Mouse (Mus musculus) embryonic facial prominence, embryonic 11.5 days (tissue): ENCODE results near the gene Kcns1. TPM values are rescaled to one million over a fixed set of nuclear protein-coding genes. Genes with fewer than 3 reads are reported as not detected.

Experiments
- ATAC-seq: fragments of 200-750 bp; cut with Nextera tagmentation; replicated peaks from 2 replicates; pipeline ENCODE4 v1.8.0; 2017; ENCODE audit warnings: low read depth; ENCODE audit not compliant: insufficient number of reproducible peaks, low FRiP score, low TSS enrichment
- DNase-seq: peaks from one replicate; pipeline ENCODE4 v3.0.0-alpha.2; 2015; ENCODE audit warnings: low spot score
- H3K27ac ChIP-seq: fragments of 300-500 bp; sonication (generic); replicated peaks from 2 replicates; pipeline ENCODE4 v1.5.1; 2014; ENCODE audit warnings: mild to moderate bottlenecking, low read depth, low read length, control low read depth
- H3K27me3 ChIP-seq: fragments of 300-500 bp; sonication (generic); 2 replicates; pipeline ENCODE4 v1.6.1; 2014; ENCODE audit warnings: mild to moderate bottlenecking, low read length, moderate library complexity, mixed read lengths; ENCODE audit not compliant: control insufficient read depth, insufficient read depth
- H3K36me3 ChIP-seq: fragments of 300-500 bp; sonication (generic); replicated peaks from 2 replicates; pipeline ENCODE4 v1.6.1; 2014; ENCODE audit warnings: low read depth, mild to moderate bottlenecking, low read length, moderate library complexity, mixed read lengths; ENCODE audit not compliant: control insufficient read depth, insufficient read depth
- H3K4me1 ChIP-seq: fragments of 300-500 bp; sonication (generic); 2 replicates; pipeline ENCODE4 v1.6.1; 2014; ENCODE audit warnings: low read length, mixed read lengths; ENCODE audit not compliant: control insufficient read depth, insufficient read depth
- H3K4me2 ChIP-seq: fragments of 300-500 bp; sonication (generic); 2 replicates; pipeline ENCODE4 v1.6.1; 2014; ENCODE audit warnings: low read depth, mild to moderate bottlenecking, control low read depth, low read length, moderate library complexity
- H3K4me3 ChIP-seq: fragments of 300-500 bp; sonication (generic); 2 replicates; pipeline ENCODE4 v1.5.1; 2014; ENCODE audit warnings: low read depth, low read length, control low read depth
- H3K9ac ChIP-seq: fragments of 300-500 bp; sonication (generic); replicated peaks from 2 replicates; pipeline ENCODE4 v1.6.1; 2014; ENCODE audit warnings: mild to moderate bottlenecking, control low read depth, low read length
- H3K9me3 ChIP-seq: fragments of 300-500 bp; sonication (generic); replicated peaks from 2 replicates; pipeline ENCODE4 v1.6.1; 2016; ENCODE audit warnings: mild to moderate bottlenecking, low read length, inconsistent platforms, mixed read lengths; ENCODE audit not compliant: control insufficient read depth
- WGBS: fragments of 180-500 bp; shearing (Covaris S2); extraction: QIAGEN DNeasy Blood & Tissue Kit; methylation state at CpG from one replicate; pipeline ENCODE4 v1.1.7; 2014; 5-methylcytosine and 5-hydroxymethylcytosine counted together
- polyA plus RNA-seq: library from polyadenylated mRNA; unstranded; fragments of >200 nt; fragmentation: Nextera tagmentation; extraction: Ambion mirVana; gene quantifications from 2 replicates; pipeline ENCODE4 v1.2.1, GENCODE M21; 2014

Kcns1 gene
- polyA plus RNA-seq, 1 experiment from 2014 or later: 0.07 TPM

GRCm38 (mm10) chr2:164131586-164131985 is 39.3 kb downstream of the Kcns1 start:
- ATAC-seq: no peak
- H3K4me1 ChIP-seq: no peaks in the 10 kb centered on the region
- 82% methylated on average over 1 of the region's 1 CpGs for whole genome bisulfite sequencing

GRCm38 (mm10) chr2:164128576-164129411 is 42.1 kb downstream of the Kcns1 start:
- H3K9me3 ChIP-seq: no peaks in the 10 kb centered on the region
- H3K27ac ChIP-seq: no peak overlapping the region
- H3K9ac ChIP-seq: no peak overlapping the region
- no peaks in the 10 kb centered on the region for H3K27me3 ChIP-seq
- DNase-seq: no peak
- ATAC-seq: no peak
- H3K4me1 ChIP-seq: no peaks in the 10 kb centered on the region
- no peak overlapping the region for H3K4me2 ChIP-seq
- 91% methylated on average over 12 of the region's 12 CpGs for WGBS
- H3K4me3 ChIP-seq: no peak overlapping the region
- H3K36me3 ChIP-seq: no peaks in the 10 kb centered on the region; the same call in 1 of the 2 replicates

More at GRCm38 (mm10) chr2:164131586-164131985, 39.3 kb downstream of the Kcns1 start:
- H3K9me3 ChIP-seq: no peaks in the 10 kb centered on the region
- H3K9ac ChIP-seq: no peak overlapping the region
- no peaks in the 10 kb centered on the region for H3K36me3 ChIP-seq
- no peak overlapping the region for H3K27ac ChIP-seq
- H3K4me2 ChIP-seq: no peak overlapping the region
- DNase-seq: no peak
- H3K4me3 ChIP-seq: no peak overlapping the region
- H3K27me3 ChIP-seq: no peaks in the 10 kb centered on the region

- DNase-seq: no peak
- Histone ChIP-seq H3K27ac (no peak overlapping the region), H3K9ac (no peak overlapping the region), H3K4me2 (no peak overlapping the region), H3K27me3 (no peaks in the 10 kb centered on the region), H3K9me3 (no peaks in the 10 kb centered on the region), H3K36me3 (no peaks in the 10 kb centered on the region; the same call in 1 of the 2 replicates), H3K4me1 (no peaks in the 10 kb centered on the region), H3K4me3 (no peak overlapping the region)
- 88% methylated on average over 2 of the region's 2 CpGs for WGBS
- no peak for ATAC-seq
Measured at GRCm38 (mm10) chr2:164127297-164127696, 43.6 kb downstream of the Kcns1 start.

GRCm38 (mm10) chr2:164126533-164126955 is 44.4 kb downstream of the Kcns1 start:
- WGBS: 70% methylated on average over 13 of the region's 13 CpGs
- ATAC-seq (no peak), DNase-seq (peak; percentile 47)
- H3K27me3 ChIP-seq: no peaks in the 10 kb centered on the region
- H3K9ac ChIP-seq: no peak overlapping the region
- no peak overlapping the region for H3K4me2 ChIP-seq
- no peaks in the 10 kb centered on the region for H3K9me3 ChIP-seq
- no peak overlapping the region for H3K4me3 ChIP-seq
- H3K27ac ChIP-seq: no peak overlapping the region
- H3K4me1 ChIP-seq: no peaks in the 10 kb centered on the region
- no peaks in the 10 kb centered on the region; the same call in 1 of the 2 replicates for H3K36me3 ChIP-seq

- Histone ChIP-seq H3K4me3 (no peak overlapping the region), H3K27me3 (no peaks in the 10 kb centered on the region), H3K9ac (no peak overlapping the region), H3K9me3 (no peaks in the 10 kb centered on the region), H3K36me3 (no peaks in the 10 kb centered on the region; the same call in 1 of the 2 replicates), H3K4me1 (no peaks in the 10 kb centered on the region), H3K27ac (no peak overlapping the region), H3K4me2 (no peak overlapping the region)
- no peak for DNase-seq
- no peak for ATAC-seq
- WGBS: 78% methylated on average over 5 of the region's 5 CpGs
Measured at GRCm38 (mm10) chr2:164123169-164123766, 47.6 kb downstream of the Kcns1 start.

- H3K27me3 ChIP-seq: no peaks in the 10 kb centered on the region
- no peaks in the 10 kb centered on the region for H3K36me3 ChIP-seq
- no peak for DNase-seq
- WGBS: 93% methylated on average over 6 of the region's 6 CpGs
- no peaks in the 10 kb centered on the region for H3K9me3 ChIP-seq
- ATAC-seq: no peak
- H3K4me2 ChIP-seq: no peak overlapping the region
- no peak overlapping the region for H3K27ac ChIP-seq
- no peaks in the 10 kb centered on the region for H3K4me1 ChIP-seq
- H3K4me3 ChIP-seq: no peak overlapping the region
- H3K9ac ChIP-seq: no peak overlapping the region
Measured at GRCm38 (mm10) chr2:164119503-164119902, 51.4 kb downstream of the Kcns1 start.

GRCm38 (mm10) chr2:164115531-164115930 is 55.4 kb downstream of the Kcns1 start:
- no peak overlapping the region for H3K4me3 ChIP-seq
- ATAC-seq (no peak; the same call in 1 of the 2 replicates), DNase-seq (peak; percentile 37)
- H3K36me3 ChIP-seq: no peaks in the 10 kb centered on the region
- WGBS: 72% methylated on average over 10 of the region's 10 CpGs
- H3K4me2 ChIP-seq: no peak overlapping the region
- no peaks in the 10 kb centered on the region for H3K9me3 ChIP-seq
- H3K27me3 ChIP-seq: no peaks in the 10 kb centered on the region
- no peak overlapping the region for H3K27ac ChIP-seq
- no peaks in the 10 kb centered on the region for H3K4me1 ChIP-seq
- no peak overlapping the region for H3K9ac ChIP-seq

- H3K4me2 ChIP-seq: no peak overlapping the region
- DNase-seq (no peak), ATAC-seq (no peak)
- 93% methylated on average over 6 of the region's 6 CpGs for WGBS
- no peak overlapping the region for H3K9ac ChIP-seq
- no peaks in the 10 kb centered on the region for H3K4me1 ChIP-seq
- no peaks in the 10 kb centered on the region for H3K36me3 ChIP-seq
- H3K27me3 ChIP-seq: no peaks in the 10 kb centered on the region
- no peaks in the 10 kb centered on the region for H3K9me3 ChIP-seq
- no peak overlapping the region for H3K27ac ChIP-seq
- H3K4me3 ChIP-seq: no peak overlapping the region
Measured at GRCm38 (mm10) chr2:164114051-164114450, 56.9 kb downstream of the Kcns1 start.
